Mouse (Mus musculus) CH12.LX (cell line): ENCODE measurements around the gene Isoc2a. TPM values are rescaled to one million over a fixed set of nuclear protein-coding genes. Genes with fewer than 3 reads are reported as not detected.
A peak's percentile ranks its signal among the peaks of the same experiment; 100 is the strongest.

ENCODE experiments used
- DNase-seq: peaks from one replicate; pipeline ENCODE4 v3.0.0-alpha.2; 2013; ENCODE audit errors: extremely low read depth
- H3K27ac ChIP-seq: 2 replicates; pipeline ENCODE4 v1.5.1; 2012; ENCODE audit warnings: low read depth, mild to moderate bottlenecking, control low read depth, moderate library complexity; ENCODE audit not compliant: insufficient read depth
- H3K27me3 ChIP-seq: replicated peaks from 2 replicates; pipeline ENCODE3; 2012; ENCODE audit warnings: inconsistent platforms
- H3K36me3 ChIP-seq, 2 experiments: replicated peaks in 1 of 2; 2 replicates each; pipeline versions ENCODE3 to v1.6.1; 2012; ENCODE audit warnings: inconsistent platforms in 1 of 2, low read length in 1 of 2, mild to moderate bottlenecking in 1 of 2, mixed read lengths in 1 of 2, moderate library complexity in 1 of 2; ENCODE audit not compliant: control insufficient read depth in 1 of 2, insufficient read depth in 1 of 2
- H3K4me1 ChIP-seq, 2 experiments: 2 replicates each; pipeline ENCODE4 v1.6.1; 2012; ENCODE audit warnings: inconsistent platforms in 1 of 2, moderate library complexity in 1 of 2; ENCODE audit not compliant: insufficient read depth in 2 of 2, control insufficient read depth in 1 of 2
- H3K4me2 ChIP-seq: 2 replicates; pipeline ENCODE4 v1.6.1; 2012; ENCODE audit warnings: low read depth, mild to moderate bottlenecking, control low read depth; ENCODE audit not compliant: poor library complexity, insufficient read depth, severe bottlenecking
- H3K4me3 ChIP-seq, 3 experiments: fragments of 150-350 bp in 1 of 3; sonication (generic) in 1 of 3; replicated peaks in 1 of 3; 2 replicates each; pipeline versions ENCODE3 to v1.5.1; 2011 to 2012; ENCODE audit warnings: low read depth in 2 of 3, low read length in 2 of 3, mild to moderate bottlenecking in 2 of 3, moderate library complexity in 2 of 3, control low read depth in 1 of 3, improper control_type of control experiment in 1 of 3, inconsistent platforms in 1 of 3, mixed read lengths in 1 of 3; ENCODE audit not compliant: poor library complexity in 1 of 3
- H3K79me2 ChIP-seq: replicated peaks from 2 replicates; pipeline ENCODE4 v1.6.1; 2012; ENCODE audit warnings: mild to moderate bottlenecking, moderate library complexity; ENCODE audit not compliant: control insufficient read depth, poor library complexity, insufficient read depth, severe bottlenecking; ENCODE audit errors: extremely low read depth
- H3K9ac ChIP-seq: 2 replicates; pipeline ENCODE4 v1.6.1; 2012; ENCODE audit warnings: low read depth, mild to moderate bottlenecking, control low read depth, moderate library complexity; ENCODE audit not compliant: insufficient read depth
- H3K9me3 ChIP-seq: replicated peaks from 2 replicates; pipeline ENCODE3; 2012; ENCODE audit warnings: low read length, inconsistent platforms, mixed read lengths
- BHLHE40 ChIP-seq: IDR thresholded peaks from 2 replicates; pipeline ENCODE4 v1.6.1; 2011; ENCODE audit warnings: mild to moderate bottlenecking, low read depth, low read length, improper control_type of control experiment
- CHD2 ChIP-seq: IDR thresholded peaks from 2 replicates; pipeline ENCODE4 v1.6.1; 2011; ENCODE audit warnings: low read length, improper control_type of control experiment
- CTCF ChIP-seq, 2 experiments: IDR thresholded peaks in 1 of 2; conservative IDR thresholded peaks in 1 of 2; 2 replicates each; pipeline ENCODE4 v1.5.1; 2011 to 2012; ENCODE audit warnings: low read depth in 2 of 2, low read length in 2 of 2, improper control_type of control experiment in 1 of 2, inconsistent platforms in 1 of 2, mild to moderate bottlenecking in 1 of 2, moderate library complexity in 1 of 2
- ELF1 ChIP-seq: IDR thresholded peaks from 2 replicates; pipeline ENCODE4 v1.6.1; 2014; ENCODE audit warnings: low read depth, mild to moderate bottlenecking, inconsistent platforms, low read length, improper control_type of control experiment
- GABPA ChIP-seq: IDR thresholded peaks from 2 replicates; pipeline ENCODE4 v1.6.1; 2012; ENCODE audit warnings: low read depth, low read length, improper control_type of control experiment, inconsistent platforms; ENCODE audit not compliant: insufficient replicate concordance
- HCFC1 ChIP-seq: IDR thresholded peaks from 2 replicates; pipeline ENCODE4 v1.6.1; 2012; ENCODE audit warnings: low read depth, mild to moderate bottlenecking, inconsistent platforms, low read length, improper control_type of control experiment
- IRF4 ChIP-seq: IDR thresholded peaks from 2 replicates; pipeline ENCODE4 v1.6.1; 2014; ENCODE audit warnings: low read depth, mild to moderate bottlenecking, inconsistent platforms, low read length, improper control_type of control experiment
- KAT2A ChIP-seq: IDR thresholded peaks from 2 replicates; pipeline ENCODE4 v1.6.1; 2012; ENCODE audit warnings: low read length, improper control_type of control experiment, inconsistent platforms; ENCODE audit not compliant: insufficient replicate concordance
- MAX ChIP-seq: IDR thresholded peaks from 2 replicates; pipeline ENCODE4 v1.6.1; 2011; ENCODE audit warnings: low read length, improper control_type of control experiment
- MEF2A ChIP-seq: IDR thresholded peaks from 2 replicates; pipeline ENCODE4 v1.6.1; 2014; ENCODE audit warnings: low read depth, mild to moderate bottlenecking, inconsistent platforms, low read length, improper control_type of control experiment, borderline replicate concordance
- NELFE ChIP-seq: IDR thresholded peaks from 2 replicates; pipeline ENCODE4 v1.6.1; 2011; ENCODE audit warnings: low read depth, low read length, improper control_type of control experiment
- POLR2A ChIP-seq: IDR thresholded peaks from 2 replicates; pipeline ENCODE4 v1.6.1; 2011; ENCODE audit warnings: low read depth, mild to moderate bottlenecking, improper control_type of control experiment, low read length
- POLR2AphosphoS2 ChIP-seq: IDR thresholded peaks from 2 replicates; pipeline ENCODE4 v1.6.1; 2011; ENCODE audit warnings: low read depth, low read length, improper control_type of control experiment
- RAD21 ChIP-seq: IDR thresholded peaks from 2 replicates; pipeline ENCODE4 v1.6.1; 2011; ENCODE audit warnings: low read depth, mild to moderate bottlenecking, low read length, improper control_type of control experiment, moderate library complexity
- RCOR1 ChIP-seq: conservative IDR thresholded peaks from 2 replicates; pipeline ENCODE4 v1.6.1; 2012; ENCODE audit warnings: low read depth, mild to moderate bottlenecking, inconsistent platforms, low read length, improper control_type of control experiment
- SMC3 ChIP-seq: IDR thresholded peaks from 2 replicates; pipeline ENCODE4 v1.6.1; 2011; ENCODE audit warnings: low read depth, low read length, improper control_type of control experiment
- TCF12 ChIP-seq: IDR thresholded peaks from 2 replicates; pipeline ENCODE4 v1.6.1; 2014; ENCODE audit warnings: low read depth, mild to moderate bottlenecking, inconsistent platforms, low read length, improper control_type of control experiment
- UBTF ChIP-seq: IDR thresholded peaks from 2 replicates; pipeline ENCODE4 v1.6.1; 2012; ENCODE audit warnings: low read depth, mild to moderate bottlenecking, inconsistent platforms, low read length, improper control_type of control experiment, moderate library complexity
- USF1 ChIP-seq: IDR thresholded peaks from 2 replicates; pipeline ENCODE4 v1.6.1; 2014; ENCODE audit warnings: low read depth, mild to moderate bottlenecking, inconsistent platforms, low read length, improper control_type of control experiment
- USF2 ChIP-seq: conservative IDR thresholded peaks from 2 replicates; pipeline ENCODE4 v1.6.1; 2011; ENCODE audit warnings: low read depth, low read length, improper control_type of control experiment
- ZNF384 ChIP-seq: IDR thresholded peaks from 2 replicates; pipeline ENCODE4 v1.6.1; 2012; ENCODE audit warnings: low read depth, low read length, improper control_type of control experiment, inconsistent platforms
- dilution Hi-C: fragments of 300-500 bp; cut with MboI; formaldehyde crosslinking; loops from 2 replicates; pipeline ENCODE4 v1.14.3; 2020; ENCODE audit warnings: low sequenced_read_pairs; ENCODE audit not compliant: extremely low pct_unique_long_range_greater_than_20kb, extremely low pct_ligation_motif_present
- in situ Hi-C: fragments of 300-500 bp; cut with MboI; formaldehyde crosslinking; loops from 3 replicates; pipeline ENCODE4 v1.14.3; 2019; ENCODE audit warnings: low sequenced_read_pairs, low pct_ligation_motif_present, low pct_unique_long_range_greater_than_20kb, mixed read lengths
- polyA plus RNA-seq: library from polyadenylated mRNA; unstranded; fragments of >175 nt; gene quantifications from 2 replicates; pipeline ENCODE4 v1.2.1, GENCODE M21; 2012; ENCODE audit warnings: low read depth; ENCODE audit not compliant: insufficient read length
- total RNA-seq, 2 experiments: library from RNA; depleted of rRNA; stranded (reverse); fragments of 300-350 nt in 1 of 2; fragments of >200 nt in 1 of 2; gene quantifications; 2 replicates each; pipeline ENCODE4 v1.2.3; 2012 to 2014

The Isoc2a gene
- total and polyA plus RNA-seq, 3 experiments, result 8.4 to 15.4 (median 12.9) TPM

DNA sequence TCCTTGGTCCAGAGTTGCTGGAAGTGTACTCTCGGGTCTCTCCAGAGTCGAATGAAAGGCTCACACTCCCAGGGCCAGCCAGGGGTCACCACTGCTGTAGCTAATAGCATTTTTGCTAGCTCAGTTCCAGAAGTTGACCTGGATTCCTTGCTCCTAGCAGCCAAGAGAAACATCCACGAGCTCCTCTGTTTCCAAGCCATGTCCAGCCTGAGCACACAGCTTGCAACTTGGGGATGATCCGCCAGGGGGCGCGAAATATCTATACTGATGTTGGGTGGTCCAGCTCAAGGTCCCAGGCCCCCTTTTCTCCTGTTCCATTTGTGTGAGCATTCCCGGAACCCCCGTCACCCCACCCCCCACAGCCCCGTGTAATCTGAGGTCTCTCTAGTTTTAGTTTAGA is 34.6 kb downstream of the Isoc2a start:
- Histone ChIP-seq H3K4me2 (no peak overlapping the region), H3K79me2 (no peaks in the 10 kb centered on the region), H3K9ac (no peak overlapping the region), H3K27ac (no peak overlapping the region), H3K27me3 (peaks cover 1% of the 10 kb centered on the region), H3K4me1 (peaks cover 8 to 12% of the 10 kb centered on the region in 2 experiments), H3K4me3 (no peak overlapping the region), H3K9me3 (no peaks in the 10 kb centered on the region), H3K36me3 (no peaks in the 10 kb centered on the region)
- no peak for DNase-seq
- TF ChIP-seq SMC3 (0 out of 2 replicates have a peak, but pooled peaks have one; percentile 6), ELF1 (no peak), ZNF384 (no peak), NELFE (no peak), KAT2A (no peak), UBTF (no peak), USF2 (no peak), RCOR1 (no peak), IRF4 (no peak), BHLHE40 (no peak), TCF12 (no peak), POLR2A (no peak), RAD21 (peak; percentile 2), HCFC1 (no peak), CTCF (conservative IDR thresholded peaks at IDR 0.05 in 1 of 2, IDR thresholded peaks at IDR 0.05 in 1 of 2; ENCODE audit: low read depth in 2 of 2, low read length in 2 of 2) (peak in 1 of 2 experiments; percentile 43; a peak in 2 of 4 replicates), MEF2A (no peak), POLR2AphosphoS2 (no peak), GABPA (no peak)
- in situ Hi-C loops (no loop called here), dilution Hi-C loops (no loop called here)

DNA sequence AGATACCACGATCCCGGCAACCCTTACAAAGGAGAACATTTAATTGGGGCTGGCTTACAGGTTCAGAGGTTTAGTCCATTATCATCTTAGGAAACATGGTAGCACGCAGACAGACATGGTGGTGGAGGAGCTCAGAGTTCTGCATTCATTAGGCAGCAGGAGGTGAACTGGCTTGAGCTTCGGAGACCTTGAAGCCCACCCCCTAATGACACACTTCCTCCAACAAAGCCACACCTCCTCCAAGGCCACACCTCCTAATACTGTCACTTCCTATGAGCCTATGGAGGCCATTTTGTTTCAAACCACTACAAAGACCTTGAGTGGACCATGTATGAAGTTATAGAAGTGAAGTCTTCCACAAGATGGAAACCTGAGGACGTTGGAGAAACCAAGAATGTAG is 35.3 kb downstream of the Isoc2a start:
- H3K9ac ChIP-seq, result no peak overlapping the region
- no peaks in the 10 kb centered on the region for H3K27me3 ChIP-seq
- H3K4me3 ChIP-seq, result no peak overlapping the region
- H3K4me1 ChIP-seq, result peaks cover 11 to 19% of the 10 kb centered on the region in 2 experiments
- dilution Hi-C loops, result no loop called here
- no peaks in the 10 kb centered on the region for H3K9me3 ChIP-seq
- H3K36me3 ChIP-seq, result peaks cover 0 to 4% of the 10 kb centered on the region in 2 experiments
- DNase-seq, result peak; percentile 38
- in situ Hi-C loops, result no loop called here
- H3K79me2 ChIP-seq, result no peaks in the 10 kb centered on the region
- no peak overlapping the region for H3K4me2 ChIP-seq
- no peak overlapping the region for H3K27ac ChIP-seq
- TF ChIP-seq MAX (no peak), CHD2 (no peak), USF1 (no peak)
